Mouse (Mus musculus): ENCODE results near the gene Fhad1.

The Fhad1 gene

DNA sequence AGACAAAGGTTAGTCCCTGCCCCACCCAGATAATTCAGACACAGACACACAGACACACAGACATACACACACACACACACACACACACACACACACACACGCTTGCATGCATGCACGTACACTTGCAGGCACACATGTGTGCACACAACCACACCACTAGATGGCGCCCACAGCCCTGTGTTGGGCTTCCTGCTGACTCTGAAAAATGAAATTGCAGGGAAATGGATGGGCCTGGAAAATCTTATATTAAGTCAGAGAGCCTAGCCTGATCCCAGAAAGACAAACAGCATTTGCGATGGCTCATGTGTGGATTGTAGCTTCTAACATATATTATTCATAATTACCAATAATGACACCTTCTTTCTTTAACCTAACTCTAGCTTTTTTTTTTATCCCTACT is 38.7 kb downstream of the Fhad1 start:
- no peak for DNase-seq (ENCODE audit: low spot score)

DNA sequence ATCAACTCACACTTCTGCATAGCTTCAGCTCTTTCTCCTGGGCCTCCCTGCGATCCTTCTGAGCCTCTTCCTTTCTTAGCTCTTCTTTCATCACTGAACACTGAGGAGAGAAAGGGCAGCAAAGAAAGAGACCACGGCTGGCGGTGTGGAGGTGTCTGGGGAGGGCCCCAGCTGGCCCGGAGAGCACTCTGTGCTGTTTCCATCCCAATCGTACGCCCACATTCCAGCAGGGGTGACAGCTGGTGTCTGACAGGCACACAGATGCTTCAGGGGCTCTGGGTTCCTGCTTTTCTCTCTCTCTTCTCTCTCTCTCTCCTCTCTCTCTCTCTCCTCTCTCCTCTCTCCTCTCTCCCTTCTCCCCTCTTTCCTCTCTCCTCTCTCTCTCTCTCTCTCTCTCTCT is 50.3 kb downstream of the Fhad1 start:
- no peak for DNase-seq (ENCODE audit: low spot score)

DNA sequence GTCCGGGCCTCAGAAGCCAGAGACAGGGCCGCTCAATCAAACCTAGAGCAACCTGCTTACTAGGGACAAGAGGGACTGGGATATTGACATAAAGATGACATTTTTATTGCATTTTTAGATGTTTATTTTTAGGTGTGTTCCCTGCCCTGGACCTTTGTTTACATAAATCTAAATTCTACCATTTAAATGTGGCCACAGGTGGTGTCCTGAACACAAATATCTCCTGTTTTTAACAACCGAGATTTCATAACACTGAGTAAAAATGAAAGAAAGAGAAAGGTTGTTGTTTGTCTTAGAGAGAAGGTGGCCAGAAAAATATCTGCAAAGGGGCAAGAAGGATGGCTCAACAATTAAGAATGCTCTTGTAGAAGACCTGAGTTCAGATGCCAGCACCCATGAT is 51.0 kb downstream of the Fhad1 start:
- no peak for DNase-seq (ENCODE audit: low spot score)

DNA sequence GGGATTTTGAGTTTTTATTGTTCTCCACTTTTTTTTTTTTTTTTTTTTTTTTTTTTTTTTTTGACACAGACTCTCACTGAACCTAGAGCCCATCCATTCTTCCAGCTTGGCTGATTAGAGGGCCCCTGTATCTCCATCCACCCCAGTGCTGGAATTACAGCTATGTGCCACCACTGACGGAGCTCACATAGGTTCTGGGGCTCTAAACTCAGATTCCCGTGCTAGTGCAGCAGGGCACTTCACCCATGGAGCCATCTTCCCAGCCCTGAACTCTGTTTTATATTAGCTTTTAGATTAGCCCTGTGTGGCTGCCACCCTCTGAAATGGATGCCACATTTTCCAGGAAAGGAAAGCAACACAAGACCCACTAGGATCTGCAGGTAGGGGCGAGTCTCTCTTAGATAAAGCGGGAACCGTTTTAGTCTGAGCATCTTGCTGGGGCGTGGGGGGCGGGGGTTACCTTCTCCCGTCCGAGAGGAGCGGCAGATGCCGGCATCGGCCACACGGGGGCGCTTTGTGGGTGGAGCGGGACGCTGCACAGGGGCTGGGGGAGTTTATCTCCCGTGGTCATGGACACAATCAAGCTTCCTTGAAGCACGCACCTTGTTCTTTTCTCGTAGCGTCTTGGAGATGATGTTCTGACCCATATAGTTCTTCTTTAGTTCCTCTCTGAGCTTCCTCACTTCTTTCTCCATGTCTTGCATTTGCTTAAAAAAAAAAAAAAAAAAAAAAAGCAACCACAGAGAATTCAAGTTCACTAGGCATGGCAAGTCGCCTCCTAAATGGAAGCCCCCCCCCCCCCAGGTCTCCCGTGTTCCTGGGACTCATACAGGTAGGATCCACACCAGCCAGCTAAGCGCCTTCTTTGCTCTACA is 51.8 kb downstream of the Fhad1 start:
- peak; percentile 51 for DNase-seq (ENCODE audit: low spot score)

DNA sequence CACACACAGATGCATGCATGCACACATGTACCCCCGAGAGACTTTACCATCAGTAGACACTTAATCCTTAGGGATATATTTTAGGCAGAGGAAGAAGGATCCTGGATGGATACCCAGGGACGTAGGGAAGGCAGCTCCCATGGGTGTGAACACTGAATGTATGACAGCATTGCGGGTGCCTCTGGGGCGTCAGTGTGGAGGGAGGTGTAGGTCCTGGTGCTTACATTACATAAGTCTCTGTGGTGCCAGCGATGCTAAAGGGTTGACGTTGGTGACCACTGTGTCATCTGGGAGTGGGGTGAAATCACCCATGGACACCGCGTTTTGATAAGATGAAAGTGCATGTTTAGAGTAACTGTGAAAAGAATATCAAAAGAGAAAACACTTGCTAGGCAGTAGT is 54.8 kb downstream of the Fhad1 start:
- no peak for DNase-seq (ENCODE audit: low spot score)

DNA sequence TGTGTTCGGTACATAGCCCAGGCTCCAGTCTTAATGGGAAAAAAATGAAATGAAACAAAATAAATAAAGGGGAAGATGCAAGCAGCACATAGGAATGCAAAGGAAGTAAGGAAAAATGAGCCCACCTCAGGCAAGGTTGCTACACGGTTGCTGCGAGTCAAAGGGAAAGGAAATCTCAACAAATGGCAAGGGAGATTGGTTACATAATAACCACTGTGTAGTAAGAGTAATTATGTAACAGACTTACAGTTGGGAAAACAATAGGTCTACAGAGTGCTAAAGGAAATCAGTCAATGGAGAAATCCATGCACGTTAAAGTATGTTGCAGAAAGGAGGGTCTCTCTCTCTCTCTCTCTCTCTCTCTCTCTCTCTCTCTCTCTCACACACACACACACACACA is 55.3 kb downstream of the Fhad1 start:
- no peak for DNase-seq (ENCODE audit: low spot score)

DNA sequence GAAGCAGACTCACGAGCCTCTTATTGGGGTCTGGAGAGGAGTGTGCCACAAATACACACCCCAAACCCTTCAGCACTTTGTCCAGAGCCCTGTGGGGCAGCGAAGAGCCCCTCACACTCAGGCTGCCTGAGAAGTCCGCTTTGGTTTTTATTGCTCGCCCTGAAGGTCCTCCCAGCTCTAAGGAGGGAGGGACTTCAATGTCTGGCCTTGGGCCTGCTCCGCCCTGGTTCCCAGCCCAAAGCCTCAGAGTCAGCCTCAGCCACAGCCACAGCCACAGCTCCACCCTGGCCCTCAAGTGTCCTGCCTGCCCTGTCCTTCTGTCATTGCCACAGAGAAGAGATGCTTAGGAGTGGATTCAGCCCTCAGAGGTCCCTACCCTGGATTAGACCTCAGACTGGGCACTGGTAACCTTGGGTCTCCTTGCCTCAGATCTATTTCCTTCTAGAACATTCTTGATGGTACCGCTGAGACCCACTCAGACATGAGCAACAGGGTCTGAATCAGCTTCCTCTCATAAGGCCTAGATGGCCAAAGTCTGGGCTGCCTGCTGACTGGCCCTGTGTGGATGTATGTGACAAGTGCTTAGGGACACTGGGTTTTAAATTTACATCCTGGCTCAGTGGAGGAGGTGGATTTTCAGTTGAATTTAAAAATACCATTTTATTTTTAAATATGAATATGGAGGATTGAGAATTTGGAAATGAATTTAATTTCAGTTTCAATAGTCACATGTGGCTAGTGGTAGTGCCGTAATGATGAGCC is 56.1 kb downstream of the Fhad1 start:
- no peak for DNase-seq (ENCODE audit: low spot score)

DNA sequence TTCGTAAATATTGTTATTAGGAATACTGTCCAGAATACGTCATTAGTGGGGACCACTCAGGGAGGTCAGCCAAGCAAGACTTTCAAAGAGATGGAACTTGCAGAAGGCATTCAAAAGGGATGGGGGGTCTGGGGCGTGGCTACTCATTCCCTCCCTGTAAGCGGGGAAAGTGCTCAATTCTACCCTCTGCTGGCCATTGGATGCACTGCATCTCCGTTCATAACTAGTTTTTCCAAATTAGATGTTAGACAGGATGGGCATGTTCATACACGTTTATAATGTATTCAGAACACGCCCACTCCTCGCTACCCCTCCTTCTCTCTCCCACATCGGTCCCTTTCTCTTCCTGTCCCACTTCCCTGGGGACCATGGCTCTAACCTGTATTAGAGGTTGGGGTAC is 56.7 kb downstream of the Fhad1 start:
- peak; percentile 76 for DNase-seq (ENCODE audit: low spot score)

DNA sequence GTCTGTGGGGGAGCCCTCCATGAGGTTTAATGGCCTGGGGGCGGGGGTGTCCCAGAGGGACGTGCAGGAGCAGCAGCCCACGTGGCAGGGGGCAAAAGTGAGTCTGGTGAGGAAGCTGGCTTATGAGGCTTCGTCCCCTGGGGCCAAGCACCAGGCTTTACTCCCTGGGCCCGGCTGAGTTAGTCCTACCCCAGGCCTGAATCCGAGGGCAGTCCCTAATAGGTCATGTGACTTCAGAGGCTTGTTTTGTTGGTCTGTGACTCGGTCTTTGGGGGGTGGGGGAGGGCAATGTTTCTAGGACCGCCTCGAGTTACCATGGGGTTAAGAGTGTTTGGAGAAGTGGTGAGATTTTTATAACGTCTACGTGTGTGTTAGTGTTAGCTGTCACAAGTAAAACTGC is 57.1 kb downstream of the Fhad1 start:
- no peak for DNase-seq (ENCODE audit: low spot score)

DNA sequence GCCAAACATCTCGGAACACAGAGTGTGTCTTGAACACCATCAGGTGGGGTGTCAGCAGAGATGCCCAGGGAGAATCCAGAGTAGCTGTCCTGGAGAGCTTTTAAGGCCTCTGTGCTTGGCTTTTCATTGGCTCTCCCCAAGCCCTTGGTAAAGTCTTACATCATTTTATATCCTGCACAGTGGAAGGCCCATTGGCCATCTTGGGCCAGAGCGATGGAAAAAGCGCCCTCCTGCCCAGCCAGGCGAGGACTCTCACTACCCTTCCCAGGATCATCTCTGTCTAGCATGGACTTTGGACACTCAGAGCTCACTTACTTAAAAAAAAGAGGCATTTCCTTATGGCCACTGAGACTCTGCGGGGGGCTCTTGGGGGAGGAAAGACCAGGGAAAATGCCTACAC is 58.0 kb downstream of the Fhad1 start:
- DNase-seq (ENCODE audit: low spot score) = no peak

DNA sequence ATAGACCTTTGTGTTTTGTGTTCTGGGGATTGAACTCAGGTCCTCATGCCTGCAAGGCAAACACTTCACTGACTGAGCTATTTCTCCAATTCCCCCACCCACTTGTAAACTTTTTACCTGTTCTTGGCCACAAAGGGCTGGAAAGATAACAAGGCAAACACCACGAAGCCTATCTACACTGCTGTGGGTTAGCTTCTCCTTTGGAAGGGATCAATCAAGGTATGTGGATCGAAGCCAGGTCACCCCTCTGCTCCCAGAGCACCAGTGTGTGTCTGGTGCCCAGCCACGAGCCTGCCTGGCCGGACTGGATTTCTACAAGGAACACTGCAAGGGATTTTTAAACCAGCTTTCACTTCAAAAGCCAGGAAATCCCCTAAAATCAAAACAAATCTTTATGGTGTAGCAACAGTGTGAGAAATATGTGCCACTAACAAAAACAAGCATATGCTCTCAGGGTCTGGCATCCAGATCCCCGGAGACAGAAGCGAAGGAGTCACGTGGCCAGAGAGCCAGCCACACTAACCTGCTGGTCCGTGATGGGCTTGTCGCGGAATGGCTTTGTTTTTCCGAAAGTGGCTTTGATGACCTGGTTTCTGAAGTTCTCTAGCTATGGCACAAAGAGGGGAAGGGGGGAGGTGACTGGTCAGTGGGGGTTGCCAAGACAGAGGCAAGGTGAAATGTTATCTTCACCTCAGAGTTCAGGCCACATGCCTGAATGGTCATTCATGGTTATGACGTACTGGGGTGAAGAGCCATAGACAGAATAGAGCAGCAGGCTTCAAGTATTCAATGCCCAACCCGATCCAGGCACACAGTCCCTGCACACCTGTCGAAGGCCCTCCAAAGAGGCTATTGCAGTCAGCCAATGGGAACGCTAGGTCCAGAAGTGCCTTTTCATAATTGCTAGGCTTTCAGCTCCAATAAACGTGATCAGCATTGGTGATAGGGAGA is 59.8 kb downstream of the Fhad1 start:
- DNase-seq (ENCODE audit: low spot score) = no peak

DNA sequence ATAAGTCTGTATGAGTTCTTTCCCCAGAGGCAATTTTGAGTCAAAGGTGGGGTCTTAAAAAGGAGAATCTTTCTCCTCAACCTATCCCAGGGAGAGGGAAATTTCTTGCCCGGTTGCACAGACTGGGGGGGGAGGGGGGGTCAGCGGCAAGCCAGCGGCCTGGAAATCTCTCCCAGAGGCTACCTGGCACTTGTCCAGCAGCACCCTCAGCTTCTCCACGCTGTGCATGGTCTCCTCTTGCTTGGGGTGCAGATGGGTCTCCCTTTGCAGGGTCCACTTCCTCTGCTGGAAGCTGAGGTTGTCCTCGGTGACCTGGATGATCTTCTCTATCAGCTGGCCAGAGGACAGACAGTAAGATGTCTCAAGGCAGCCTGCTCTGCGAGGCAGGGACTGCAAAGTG is 61.0 kb downstream of the Fhad1 start:
- DNase-seq (ENCODE audit: low spot score) = no peak

DNA sequence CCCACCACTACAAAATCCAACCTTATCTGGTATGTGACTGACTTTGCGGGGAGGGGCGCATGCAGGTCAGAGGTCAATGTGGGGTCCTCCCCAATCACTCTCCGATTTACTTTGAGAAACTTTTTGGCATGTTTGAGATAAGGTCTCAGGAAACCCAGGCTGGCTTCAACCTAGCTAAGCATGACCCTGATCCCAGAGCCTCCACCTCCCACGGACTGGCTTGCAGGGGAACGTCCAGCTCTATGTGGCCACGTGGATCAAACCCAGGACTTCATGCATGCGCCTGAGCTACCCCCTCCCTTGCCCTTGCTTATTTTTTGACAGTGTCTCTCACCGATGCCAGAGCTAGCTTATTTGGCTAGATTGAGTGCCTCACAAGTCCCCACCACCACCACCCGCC is 61.6 kb downstream of the Fhad1 start:
- no peak for DNase-seq (ENCODE audit: low spot score)

DNA sequence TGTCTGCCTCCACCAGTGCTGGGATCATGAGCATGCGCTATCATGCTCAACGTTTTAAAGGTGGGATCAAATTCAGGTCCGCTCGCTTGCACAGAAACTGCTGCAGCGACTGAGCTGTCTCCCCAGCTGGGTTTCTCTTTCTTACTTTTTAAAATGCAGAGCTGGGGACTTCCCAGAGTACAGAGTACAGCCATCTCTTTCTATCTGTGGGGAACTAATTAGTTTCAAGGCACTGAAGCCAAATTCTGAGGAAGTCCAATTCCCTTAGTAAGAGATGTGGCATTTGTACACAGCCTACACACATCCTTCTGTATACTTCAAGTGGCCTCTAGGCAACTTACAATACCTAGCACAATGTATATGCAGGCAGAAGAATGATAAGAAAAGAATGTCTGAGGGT is 62.1 kb downstream of the Fhad1 start:
- no peak for DNase-seq (ENCODE audit: low spot score)

DNA sequence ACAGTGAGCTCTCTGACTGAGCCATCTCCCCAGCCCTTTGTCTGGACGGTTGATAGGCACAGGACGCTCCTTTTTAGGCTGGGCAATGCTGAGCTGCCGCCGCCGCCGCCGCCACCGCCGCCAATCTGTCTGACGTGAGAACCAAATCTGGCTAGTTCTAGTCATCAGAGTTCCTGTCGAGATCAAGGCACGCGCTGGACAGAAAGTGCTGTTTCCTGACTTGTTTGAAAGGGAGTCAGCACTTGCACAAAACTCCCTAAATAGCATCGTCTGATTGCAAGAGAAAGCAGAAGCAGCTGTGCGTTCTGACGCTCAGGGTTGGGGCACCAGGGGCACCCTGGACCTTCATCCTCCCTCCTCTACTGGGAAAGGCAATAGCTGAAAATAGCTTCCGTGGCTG is 62.8 kb downstream of the Fhad1 start:
- DNase-seq (ENCODE audit: low spot score) = no peak

DNA sequence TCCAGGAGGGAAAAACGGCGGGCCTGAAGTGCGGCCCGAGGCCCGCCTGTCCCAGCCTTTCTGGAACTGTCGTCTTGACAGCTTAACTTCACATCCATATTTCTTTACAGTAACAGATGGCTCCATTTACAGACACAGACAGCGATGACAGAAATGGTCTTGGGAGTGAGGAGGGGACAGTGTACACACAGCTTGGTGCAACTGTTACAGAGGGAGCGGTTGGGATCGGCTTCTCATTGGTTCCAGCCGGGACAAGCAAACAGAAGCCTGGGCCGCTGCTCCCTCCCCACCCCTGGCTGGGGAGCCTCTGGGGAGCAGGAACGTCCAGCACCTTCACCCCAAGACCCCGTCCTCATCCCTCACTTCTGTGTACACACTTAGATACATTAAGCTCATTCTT is 65.4 kb downstream of the Fhad1 start:
- DNase-seq (ENCODE audit: low spot score) = no peak

DNA sequence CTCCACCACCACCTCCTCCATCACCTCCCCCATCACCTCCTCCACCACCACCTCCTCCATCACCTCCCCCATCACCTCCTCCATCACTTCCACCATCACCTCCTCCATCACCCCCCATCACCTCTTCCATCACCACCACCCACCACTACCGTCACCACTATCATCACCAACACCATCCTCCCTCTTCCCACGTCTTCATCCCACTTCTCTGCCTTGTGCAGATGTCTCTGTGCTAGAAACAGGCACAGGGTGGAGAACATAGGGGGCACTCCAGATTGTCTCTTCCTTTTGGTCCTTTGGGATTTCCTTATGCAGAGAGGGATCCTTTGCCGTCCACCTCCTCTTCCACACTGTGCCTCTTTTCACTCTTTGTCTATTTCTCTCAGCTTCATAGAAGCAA is 66.1 kb downstream of the Fhad1 start:
- no peak for DNase-seq (ENCODE audit: low spot score)

DNA sequence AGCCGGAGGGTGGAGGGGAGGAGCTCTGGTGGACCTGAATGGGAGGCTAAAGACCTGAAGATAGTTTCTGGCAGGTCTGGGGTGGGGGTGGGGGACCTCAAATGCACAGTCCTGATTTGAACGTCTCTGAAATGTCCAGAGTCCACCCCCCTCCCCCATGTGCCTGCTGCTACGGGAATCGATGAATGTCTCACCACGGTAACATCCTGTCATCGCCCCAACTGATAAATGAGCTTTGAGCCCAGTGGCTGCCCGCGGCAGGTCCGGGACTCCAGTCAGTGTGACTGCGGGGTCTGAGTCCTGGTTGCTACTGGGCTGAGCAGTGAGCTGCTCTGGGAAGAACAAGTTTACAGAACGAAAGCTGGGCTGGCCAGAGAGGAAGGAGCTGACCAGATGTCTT is 72.5 kb downstream of the Fhad1 start:
- DNase-seq (ENCODE audit: low spot score) = no peak

DNA sequence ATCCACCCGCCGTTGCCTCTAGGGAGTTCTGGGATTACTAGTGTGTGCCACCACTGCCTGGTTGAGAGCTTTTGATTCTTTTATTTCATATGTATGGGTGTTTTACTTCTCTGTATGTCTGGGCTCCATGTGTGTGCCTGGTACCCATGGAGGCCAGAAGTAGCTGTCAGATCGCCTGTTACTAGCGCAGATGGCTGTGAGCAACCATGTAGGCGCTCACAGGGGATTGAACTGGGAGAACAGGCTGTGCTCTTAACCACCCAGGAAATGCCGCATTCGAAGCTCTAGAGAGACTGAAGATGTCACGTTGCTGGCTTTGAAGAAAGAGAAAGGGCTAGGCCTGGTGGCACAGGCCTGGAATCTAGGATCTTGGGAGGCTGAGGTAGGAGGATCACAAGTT is 73.6 kb downstream of the Fhad1 start:
- no peak for DNase-seq (ENCODE audit: low spot score)

DNA sequence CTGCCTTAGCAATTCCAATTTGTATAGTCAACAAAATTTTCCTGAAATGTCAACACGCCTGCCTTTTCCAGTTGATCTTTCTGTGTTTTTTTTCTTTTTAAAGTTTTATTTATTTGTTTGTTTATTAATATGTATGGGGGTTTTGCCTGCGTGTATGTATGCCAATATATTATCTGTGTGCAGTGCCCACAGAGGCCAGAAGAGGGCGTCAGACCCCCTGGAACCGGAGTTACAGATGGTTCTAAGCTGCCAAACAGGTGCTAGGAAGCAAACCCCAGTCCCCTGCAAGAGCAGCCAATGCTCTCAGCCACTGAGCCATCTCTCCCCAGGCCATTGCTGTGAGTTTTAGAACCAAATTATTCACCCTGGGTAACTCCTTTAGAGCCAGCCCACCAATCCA is 76.3 kb downstream of the Fhad1 start:
- DNase-seq (ENCODE audit: low spot score) = no peak

DNA sequence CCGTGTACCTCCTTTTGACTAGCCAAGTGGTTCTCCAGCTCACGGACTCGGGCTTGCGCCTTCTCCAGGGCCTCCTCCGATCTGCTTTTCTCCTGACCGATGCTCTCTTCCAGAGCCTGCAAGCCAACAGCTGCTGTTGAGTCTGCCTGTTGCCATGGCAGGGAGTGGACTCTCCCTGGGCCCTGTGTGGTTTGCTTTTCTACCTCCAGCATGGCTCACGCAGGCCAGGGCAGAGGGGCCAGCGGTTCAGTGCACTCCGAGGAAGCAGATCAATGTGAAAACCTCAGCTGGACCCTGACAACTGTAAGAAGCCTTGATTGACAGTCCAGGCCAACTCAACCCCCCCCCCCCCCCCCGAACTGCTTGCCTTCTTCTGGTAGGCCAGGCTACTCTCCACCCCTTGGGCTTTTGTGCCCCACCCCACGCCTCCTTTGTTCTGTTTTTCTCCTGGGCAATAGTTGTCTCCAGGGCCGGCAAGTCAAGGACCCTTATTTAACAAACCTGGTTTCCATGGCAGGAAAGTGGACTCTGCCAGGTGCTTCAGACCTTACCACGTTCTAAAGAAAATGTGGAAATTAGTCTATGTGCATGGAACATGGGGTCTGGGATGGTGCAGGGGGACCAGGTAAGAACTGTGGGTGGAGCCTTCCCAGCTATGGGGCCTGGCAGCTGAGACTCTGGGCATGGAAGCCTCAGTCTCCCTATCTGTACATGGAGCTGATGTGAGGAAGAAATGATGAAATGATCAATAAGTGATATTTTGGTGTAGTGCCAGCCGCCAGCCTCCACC is 81.9 kb downstream of the Fhad1 start:
- no peak for DNase-seq (ENCODE audit: low spot score)

DNA sequence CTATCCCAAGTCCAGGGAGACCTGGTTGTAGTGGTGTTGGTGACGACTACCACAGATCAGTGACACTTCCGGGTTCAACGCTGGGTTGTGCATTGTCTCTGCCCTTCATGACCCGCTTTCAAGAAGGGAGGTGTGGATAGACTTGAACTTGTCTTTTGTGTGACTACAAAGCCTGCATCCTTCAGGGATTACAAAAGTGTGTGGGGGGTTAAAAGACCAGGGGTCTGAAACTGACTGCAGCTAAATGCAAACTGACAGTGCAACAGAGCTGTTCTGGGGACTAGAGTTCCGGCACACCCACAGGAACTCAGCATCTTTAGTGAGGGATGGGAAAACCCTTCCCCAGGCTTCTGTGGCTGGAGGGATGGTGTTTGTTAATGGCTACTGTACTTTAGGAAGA is 83.4 kb downstream of the Fhad1 start:
- no peak for DNase-seq (ENCODE audit: low spot score)
